Mouse (Mus musculus) liver, postnatal 0 days (tissue): Measurements from ENCODE around the gene Slc25a22.

Source experiments
- CTCF ChIP-seq: sonication (generic); IDR thresholded peaks from 2 replicates; pipeline ENCODE4 v1.5.1; 2016; ENCODE audit warnings: antibody characterized with exemption, low read depth
- EP300 ChIP-seq: IDR thresholded peaks from 2 replicates; pipeline ENCODE4 v1.6.1; 2016; ENCODE audit warnings: antibody characterized with exemption, low read depth, mild to moderate bottlenecking

DNA sequence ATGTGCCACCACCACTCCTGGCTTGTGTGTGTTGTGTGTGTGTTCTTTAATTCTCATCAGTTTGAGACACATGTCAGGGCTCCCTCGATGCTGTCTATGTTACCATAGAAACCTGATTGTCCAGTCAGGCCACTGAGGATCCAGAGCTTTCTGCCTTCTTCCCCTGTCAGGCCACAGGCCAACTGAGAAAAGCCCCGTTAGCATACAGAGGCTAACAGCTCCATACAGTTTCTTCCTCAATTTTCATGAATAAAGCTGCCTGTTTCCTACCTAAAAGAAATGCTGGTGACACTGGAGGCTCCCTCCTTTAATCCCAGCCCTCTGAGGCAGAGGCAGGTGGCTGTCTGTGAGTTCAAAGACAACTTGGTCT, 1.2 kb downstream of the Slc25a22 start:
- TF ChIP-seq CTCF (no peak), EP300 (no peak)
